Mouse (Mus musculus): ENCODE measurements around the gene Slc25a19.

Slc25a19 gene

DNA sequence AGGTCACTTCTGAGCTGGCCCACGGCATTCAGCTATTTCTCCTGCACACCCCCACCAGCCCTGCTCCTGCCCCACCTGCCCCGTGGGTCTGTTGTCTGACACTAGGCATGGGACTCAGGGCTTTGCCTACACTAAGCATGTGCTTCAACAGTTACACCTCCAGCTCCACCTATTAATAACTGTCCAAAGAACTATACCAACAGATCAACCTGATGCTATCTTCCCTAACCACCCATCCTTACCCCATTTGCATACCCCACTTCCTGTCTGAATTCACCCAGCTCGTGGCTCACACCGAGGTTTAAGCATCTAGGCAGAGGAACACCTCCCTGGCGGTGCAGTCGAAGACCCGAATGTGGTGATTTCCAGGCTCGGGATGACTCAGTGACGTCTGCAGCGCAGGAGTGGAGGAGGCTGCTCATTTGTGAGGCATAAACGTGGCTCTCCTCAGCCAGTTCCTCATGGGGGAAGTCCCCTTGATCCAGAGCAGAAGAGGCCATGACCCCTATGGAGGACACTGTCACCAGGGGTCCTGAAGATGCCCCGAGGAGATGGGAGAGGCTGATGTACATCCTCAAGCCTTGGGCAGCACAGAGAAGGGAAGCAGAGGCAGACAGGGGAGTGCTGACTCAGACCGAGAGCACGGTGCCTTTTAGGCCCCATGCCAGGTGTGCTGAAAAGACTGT is 13.0 kb upstream of the Slc25a19 start:
- DNase-seq, result no peak

DNA sequence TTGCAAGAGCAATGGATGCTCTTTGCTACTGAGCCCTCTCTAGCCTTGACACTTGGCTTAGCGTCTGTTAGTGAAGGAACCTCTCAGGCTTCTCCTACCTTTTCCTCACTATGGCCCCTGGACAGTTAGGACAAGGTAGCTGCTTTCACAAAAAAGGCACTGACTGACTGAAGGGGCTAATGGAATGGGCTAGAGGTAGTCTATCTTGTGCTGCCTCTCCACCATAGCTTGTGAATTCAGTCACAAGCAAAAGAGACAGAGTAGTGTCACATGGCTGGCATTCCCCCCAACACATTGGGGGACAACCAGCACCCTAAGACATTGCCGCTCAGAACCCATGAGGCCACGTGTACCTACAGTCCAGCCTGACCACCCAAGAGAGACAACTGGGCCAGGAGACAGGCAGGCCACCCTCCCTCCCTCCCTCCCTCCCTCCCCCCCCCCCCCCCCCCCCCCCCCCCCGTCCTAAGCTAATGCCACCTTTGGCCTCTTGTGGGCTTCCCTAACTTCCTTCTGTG is 12.3 kb upstream of the Slc25a19 start:
- DNase-seq, result no peak

DNA sequence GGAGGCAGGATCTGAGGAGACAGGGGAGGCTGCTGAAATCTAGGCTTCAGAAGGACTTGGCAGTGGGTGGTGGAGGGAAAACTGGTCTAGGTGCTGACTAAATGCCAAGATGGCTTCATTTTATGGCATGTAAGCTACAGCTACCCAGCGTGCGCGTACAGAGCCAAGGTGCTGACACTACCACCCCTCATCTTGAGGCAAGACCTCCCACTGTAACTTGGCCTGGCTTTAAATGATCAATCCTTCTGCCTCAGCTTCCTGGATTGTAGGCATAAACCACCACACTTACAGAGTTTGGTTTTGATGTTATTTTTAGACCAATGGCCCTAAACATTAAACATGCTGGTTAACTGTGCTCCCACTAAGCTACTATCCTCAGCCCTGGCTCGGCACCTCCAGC is 11.4 kb upstream of the Slc25a19 start:
- no peak for DNase-seq

DNA sequence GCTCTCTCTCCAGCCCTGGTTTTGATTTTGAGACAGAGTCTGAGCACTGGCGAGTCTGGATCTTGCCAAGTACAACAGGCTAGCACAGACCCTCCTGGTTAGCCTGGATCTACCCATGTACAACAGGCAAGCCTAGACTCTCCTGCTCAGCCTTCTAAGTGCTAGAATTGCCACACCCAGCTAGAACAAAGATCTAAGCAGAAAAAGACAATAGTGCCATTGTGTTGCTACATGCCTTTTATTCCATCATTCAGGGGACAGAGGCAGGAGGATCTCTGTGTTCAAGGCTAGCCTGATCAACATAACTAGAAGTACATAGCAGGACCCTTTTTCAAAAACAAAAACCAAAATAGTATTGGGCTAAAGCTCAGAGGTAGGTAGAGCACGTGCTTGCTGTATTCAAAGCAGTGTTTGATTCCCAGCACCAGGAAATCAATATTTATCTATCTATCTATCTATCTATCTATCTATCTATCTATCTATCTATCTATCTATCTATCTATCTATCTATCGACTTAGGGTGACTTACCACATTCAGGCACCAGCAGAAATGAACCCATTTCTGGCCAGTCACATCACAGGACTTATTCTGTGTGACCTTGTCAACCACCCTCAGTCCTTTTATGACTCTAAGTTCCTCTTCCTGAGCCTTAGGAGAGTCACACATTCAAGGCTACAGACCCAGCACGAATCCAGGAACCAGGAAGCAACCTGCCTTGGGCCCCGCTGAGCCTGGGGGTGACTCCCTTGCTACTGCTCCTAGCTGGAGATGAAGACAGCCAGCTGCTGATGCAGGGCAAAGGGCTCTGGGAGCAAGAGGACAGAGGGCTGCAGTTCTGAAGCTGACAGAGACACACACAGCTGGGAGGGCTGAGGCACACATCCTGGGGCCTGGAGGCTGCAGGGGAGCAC is 10.7 kb upstream of the Slc25a19 start:
- DNase-seq, result no peak

DNA sequence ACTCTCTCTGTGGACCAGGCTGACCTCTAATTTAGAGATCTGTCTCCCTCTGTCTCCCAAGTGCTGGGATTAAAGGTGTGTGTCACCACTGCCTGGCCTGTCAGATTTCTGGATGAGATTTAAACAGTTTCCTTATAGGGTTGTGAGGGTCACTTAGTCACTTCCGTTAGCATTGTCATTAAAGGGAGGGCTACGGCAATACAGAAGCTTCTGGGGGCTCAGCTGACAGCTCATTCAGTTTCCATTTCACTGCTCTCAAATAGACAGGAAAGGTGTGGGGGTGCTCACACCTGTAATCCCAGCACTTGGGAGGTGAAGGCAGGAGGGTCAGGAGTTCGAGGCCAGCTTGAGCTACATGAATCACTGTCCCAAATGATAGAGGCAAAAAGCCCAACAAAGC is 8.9 kb upstream of the Slc25a19 start:
- no peak for DNase-seq

DNA sequence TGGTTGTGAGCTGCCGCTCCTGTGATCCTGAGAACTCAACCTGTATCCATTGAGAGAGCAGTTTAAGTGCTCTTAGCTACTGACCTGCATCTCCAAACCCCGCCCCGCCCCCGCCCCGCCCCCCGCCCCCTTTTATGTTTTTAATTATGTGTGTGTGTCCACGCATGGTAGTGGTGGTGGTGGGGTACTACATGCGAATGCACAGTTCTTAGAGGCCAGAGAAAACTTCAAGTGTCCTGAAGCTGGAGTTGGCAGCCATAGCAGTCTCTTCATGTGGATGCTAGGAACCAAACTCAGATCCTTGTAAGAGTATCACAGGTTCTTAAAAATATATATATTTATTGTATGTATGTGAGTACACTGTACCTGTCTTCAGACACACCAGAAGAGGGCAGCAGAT is 7.4 kb upstream of the Slc25a19 start:
- DNase-seq, result no peak

DNA sequence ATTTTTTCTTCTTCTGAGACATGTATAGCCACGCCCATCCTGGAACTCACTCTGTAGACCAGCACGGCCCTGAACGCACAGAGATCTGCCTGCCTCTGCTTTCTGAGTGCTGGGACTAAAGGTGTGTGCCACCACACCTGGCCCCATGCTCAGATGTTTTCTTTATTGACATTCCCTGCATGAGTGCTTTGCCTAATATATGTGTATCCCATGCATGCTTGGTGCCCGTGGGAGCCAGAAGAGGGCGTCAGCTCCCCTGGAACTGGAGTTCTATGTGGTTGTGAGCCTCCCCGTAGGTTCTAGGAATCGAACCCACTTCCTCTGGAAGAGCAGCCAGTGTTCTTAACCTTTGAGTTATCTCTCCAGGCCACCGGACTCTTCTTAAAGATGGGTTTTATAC is 6.9 kb upstream of the Slc25a19 start:
- DNase-seq, result no peak

DNA sequence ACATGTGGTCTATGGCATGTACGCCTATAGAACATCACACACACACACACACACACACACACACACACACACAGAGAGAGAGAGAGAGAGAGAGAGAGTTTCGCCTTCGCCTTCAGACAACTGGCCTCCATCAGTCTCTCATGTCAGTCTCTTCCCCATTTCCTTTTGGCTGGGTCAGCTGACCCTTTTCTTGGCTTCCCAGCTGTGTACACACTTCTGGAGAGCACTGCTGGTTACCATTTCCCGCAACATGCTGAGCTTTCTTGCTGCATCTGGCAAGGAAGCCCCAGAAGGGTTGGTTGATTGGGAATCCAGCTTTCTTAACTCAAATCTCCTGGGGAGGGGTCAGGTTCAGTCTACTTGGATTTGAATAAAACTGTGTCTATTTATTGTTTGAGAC is 6.0 kb upstream of the Slc25a19 start:
- no peak for DNase-seq

DNA sequence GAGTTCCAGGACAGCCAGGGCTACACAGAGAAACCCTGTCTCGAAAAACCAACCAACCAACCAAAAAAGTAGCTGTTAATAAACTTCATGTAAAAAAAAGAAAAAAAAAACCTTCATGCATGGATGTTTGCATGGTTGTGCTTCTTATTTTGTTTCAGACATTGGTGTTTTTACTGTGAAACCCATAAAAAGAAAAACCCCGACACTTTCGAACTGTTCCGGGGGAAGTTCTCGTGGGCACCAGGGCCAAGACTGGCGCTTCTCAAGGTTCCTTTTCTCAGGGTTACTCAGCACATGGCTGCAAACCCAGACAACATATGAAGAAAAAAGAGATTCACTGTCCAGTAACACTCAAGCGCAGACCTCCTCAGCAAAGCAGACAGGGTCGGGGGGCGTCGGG is 4.8 kb upstream of the Slc25a19 start:
- DNase-seq, result no peak

DNA sequence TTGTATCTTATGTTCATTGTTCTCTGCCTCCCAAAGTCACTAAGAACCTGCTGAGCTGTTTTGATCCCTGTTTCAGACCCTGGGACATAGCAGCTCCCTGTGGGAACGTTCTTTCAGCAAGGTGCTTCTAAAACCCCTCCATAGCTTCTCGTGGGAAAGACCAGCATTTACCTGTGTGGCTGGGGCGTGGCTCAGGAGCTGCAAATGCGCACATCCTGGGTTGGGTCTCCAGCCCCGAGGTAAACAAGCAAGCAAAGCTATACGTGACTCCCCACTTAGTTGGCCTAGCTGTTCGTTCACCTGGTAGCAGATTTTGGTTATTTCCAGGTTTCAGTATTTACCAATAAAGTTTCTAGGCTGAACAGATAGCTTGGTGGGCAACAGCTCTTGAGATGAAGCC is 4.2 kb upstream of the Slc25a19 start:
- no peak for DNase-seq

DNA sequence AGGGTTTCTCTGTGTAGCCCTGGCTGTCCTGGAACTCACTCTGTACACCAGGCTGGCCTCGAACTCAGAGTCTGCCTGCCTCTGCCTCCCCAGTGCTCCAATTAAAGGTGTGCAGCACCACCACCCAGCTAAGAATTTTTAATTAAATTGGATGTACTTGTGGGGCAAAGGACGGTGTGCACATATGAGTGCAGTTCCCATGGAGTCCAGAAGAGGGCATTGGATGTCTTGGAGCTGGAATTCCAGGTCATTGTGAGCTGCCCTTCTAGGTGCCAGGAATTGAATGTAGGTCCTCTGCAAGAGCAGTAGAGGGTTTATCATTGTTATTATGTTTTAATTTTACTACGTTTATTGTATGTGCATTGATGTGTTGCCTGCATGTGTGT is 3.4 kb upstream of the Slc25a19 start:
- peak in 1 of 2 experiments; percentile 72 for DNase-seq

DNA sequence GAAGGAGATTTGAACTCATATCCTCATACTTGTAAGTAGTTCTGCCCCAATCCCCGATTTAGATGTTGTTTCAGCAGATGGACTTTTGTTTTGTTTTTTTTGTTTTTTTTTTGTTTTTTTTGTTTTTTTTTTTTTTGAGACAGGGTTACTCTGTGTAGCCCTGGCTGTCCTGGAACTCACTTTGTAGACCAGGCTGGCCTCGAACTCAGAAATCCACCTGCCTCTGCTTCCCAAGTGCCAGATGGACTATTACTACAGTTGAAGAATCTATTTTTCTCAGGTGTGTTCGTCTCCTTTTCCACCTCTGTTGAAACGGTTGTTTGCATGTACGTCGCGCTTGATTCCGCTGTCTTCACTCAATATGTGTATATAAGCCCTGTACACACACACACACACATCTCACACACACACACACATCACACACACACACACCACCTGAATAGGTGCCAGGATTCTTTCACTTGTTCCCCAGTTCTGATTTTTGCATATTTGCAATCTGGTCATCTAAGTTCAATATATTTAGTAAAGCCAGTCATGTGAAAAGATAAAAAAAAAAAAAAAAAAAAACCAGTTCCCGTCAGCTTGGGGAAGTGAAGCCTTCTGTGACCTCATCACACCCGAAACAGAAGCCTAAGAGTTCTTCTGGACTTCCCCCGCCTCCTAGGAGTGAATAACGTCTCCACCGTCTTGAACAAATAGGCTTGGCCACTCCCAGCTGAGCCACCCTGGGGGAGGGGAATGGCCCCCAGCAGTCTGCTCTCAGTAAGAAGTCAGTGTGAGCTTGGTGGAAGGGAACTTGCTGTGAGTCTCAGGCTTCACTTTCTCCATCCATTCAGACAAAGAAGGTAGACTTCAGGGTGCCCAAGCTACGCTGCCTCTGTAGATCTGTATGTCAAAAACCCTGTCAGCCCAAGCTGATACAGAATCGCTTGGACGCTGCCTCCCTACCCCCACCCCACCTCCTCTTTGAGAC is 2.7 kb upstream of the Slc25a19 start:
- DNase-seq, result no peak

DNA sequence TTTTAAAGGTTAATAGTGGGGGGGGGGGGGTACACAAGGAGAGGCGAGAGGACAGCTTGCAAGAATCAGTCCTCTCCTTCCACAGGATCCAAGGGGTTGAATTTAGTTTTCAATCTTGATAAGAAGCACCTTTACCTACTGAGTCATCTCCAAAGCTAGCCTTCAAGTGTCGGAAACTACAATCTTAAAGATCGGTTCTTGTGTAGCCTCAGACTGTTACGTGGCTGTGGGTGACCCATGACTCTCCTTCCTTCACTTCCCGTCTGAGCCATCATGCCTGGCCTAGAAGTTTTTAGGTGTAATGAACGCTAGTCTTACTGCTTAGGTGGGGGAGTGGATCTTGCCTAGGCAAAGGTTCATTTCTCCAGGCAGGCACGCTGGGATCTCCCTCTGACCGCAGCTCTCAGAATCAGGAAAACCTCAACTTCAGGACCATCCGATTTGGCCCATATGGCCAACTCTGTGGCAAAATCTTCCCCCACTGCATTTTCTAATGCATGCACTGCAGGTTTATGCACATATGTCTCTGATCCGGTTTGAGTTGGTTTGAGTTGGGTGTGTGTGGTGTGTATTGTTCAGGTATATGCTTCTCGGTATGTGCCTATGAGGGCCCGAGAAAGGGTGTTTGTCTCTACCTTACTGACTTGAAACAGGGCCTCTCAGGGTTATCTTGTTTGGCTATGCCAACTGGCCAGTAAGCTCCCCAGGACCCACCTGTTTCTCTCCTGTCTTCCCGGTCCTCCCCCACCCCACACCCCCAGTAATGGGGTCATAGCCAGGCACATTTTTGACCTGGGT is 1.8 kb upstream of the Slc25a19 start:
- no peak for DNase-seq

DNA sequence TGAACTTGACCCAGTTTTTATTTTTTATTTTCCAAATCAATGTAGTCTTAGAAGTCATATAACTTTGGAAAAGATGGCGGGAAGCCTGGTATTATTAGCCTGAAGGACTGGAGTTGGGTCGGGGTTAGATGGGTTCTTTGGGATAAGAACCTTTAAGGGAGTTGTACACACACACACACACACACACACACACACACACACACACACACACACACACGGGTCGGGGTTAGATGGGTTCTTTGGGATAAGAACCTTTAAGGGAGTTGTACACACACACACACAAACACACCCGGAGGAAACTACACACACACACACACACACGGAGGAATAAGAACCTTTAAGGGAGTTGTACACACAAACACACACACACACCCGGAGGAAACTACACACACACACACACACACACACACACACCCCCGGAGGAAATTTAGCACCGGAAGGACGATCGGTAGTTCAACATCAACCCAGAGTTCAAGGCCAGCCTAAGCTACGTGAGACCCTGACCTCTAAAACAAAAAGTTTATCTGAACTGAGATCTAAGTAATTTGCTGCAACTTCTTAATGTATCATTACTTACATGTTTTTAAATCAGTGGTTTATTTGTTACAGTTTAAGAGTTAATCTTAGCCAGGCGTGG is 488 bp upstream of the Slc25a19 start:
- no peak for DNase-seq

DNA sequence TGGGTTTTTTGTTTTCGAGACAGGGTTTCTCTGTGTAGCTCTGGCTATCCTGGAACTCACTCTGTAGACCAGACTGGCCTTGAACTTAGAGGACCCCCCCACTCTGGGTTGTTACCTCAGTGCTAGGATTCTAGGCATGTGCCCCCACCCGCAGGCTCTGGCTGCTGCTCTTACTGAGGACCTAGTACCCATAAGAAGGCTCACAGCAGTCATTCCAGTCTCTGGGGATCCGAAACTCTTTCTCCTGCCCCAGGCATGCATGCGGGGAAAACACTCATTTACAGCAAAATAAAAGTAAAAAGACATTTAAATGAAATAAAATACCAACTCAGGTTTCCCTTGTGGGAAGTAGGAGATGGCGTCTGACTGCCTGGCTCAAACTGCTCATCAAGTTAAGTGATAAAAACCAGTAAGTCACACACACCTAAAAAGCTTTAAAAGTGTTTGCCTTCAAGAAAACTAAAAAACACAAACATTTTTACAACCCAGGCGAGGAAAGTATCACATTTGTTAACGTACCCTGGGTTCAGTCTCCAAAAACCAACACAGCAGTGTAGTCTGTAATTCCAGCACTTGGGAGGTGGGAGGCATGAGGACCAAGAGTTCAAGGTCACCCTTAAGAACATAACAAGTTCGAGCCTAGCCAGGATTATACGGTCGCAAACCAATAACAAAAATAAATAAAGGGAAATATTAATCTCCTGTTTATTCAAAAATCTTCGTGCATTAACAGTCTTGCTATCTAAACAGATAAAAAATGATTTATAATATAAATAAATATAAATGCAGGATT is 1.1 kb downstream of the Slc25a19 start:
- DNase-seq, result no peak

DNA sequence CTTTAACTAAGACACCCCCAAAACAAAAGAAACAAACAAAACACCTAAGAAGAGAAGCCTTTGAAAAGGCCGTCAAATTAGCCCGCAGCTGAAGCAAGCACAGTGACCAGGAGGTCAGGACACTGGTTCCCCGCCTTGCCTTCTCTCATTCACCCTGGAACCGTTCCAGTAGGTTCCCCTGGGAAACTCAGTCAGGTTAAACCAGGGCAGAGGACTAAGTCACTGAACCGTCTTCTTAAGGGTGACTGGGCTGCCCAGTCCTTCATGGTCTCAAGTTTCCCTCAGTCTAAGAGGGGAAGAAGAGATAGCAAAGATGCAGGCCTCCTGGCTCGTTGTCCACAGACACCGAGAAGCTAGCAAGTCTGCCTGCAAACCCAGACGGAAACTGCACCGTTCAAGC is 2.2 kb downstream of the Slc25a19 start:
- peak; percentile 87 to 92 for DNase-seq

DNA sequence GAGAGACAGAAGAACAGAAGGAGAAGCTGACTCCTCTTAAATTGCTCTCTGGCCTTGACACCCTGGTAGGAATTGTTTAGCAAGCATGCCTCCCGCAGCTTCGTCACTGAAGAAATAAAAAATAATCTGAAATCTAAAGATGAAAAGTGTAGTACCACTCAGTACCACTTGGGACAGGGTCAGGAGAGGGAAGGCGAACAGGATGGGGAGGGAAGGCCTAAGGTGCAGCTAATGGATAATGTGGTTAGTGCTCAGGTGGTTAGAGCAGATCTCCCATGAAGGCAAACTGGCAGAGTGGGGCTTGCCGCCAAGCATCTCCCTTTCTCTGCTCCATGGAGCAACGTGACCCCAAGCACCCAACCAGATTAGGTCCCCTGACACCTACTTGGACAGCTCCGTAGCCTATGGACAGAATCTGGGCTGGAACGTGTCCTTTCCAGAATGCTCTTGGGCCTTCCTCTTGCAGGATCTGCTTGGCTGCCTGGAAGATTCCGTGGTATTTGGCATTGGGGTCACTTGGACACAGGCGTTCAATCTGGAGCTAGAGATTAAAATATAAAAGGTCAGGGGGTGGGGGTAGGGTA is 4.5 kb downstream of the Slc25a19 start:
- DNase-seq, result no peak

DNA sequence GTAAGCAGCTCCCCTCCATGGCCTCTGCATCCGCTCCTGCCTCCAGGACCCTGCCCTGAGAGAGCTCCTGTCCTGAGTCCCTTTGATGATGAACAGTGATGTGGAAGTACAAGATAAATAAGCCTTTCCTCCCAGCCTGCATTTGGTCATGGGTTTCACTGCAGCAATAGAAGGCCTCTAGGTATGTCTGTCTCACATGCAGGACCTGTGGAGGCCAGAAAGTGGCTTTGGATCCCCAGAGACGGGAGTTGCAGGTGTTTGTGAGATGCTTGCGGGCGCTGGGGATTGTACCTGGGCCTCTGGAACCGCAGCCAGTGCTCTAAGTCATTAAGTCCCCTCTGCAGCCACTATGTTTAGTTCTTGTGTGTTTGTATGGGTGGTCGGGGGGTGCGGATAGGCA is 8.1 kb downstream of the Slc25a19 start:
- DNase-seq, result no peak

DNA sequence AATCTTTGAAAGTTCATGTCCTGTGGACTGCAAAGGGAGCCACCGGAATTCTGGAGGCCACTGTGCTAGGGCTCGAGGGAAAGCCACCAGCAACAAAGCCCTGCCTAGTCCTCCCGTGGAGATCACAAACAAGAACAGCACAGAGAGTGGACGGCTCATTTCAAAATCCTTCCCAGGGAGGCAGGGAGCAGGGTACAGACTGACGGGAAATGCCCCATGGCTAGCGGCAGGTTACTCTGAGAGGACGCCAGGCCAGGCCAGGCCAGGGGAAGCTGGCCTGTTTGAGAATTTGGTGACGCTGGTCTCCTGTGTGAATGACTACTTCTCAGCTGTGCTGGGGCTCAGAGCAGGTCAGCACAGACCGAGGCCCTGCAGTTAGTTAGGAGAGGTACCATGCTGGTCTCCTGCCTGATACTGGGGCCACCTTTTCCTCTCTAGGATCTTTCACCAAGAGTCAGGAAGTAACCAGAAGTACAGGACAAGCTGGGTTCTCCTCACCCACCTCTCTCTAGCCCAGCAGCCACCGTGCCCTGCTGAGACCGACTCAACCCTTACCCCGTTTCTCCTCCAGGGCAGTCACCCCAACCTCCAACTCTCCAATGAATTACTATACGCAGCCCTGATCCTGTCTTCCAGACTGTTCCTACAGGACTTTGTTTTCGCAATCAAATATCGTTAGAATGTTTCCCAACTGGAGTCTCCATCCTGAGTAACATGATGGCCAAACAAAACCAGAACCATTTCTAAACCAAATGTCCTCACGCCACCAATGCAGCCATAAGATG is 9.2 kb downstream of the Slc25a19 start:
- no peak for DNase-seq

DNA sequence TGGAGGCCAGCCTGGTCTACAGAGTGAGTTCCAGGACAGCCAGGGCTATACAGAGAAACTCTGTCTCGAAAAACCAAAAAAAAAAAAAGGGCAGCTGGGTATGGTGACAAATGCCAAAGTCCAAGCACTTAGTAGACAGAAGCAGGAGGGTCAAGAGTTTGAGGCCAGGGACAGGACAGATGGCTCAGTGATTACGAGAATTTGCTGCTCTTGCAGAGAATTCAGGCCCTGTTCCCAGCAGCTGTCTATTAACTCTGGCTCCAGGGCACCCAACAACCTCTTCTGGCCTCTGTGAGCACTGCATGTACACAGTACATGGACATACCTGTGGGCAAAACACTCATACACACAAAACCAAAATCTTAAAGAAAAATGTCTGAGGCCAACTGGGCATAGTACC is 10.1 kb downstream of the Slc25a19 start:
- peak in 1 of 2 experiments; percentile 67 for DNase-seq
